Mouse (Mus musculus) common myeloid progenitor, adult 5-6 weeks (primary cell): Measurements from ENCODE around the gene Nus1. TPM values are rescaled to one million over a fixed set of nuclear protein-coding genes. Genes with fewer than 3 reads are reported as not detected.
A peak's percentile ranks its signal among the peaks of the same experiment; 100 is the strongest.

Source experiments
- ATAC-seq: replicated peaks from 2 replicates; pipeline ENCODE4 v1.8.0; 2016; ENCODE audit warnings: low read depth, mild to moderate bottlenecking, moderate TSS enrichment, inconsistent platforms; ENCODE audit not compliant: poor library complexity, severe bottlenecking
- total RNA-seq: library from RNA; stranded (forward); fragments of 200-1000, 187-1606 nt; gene quantifications from 2 replicates; pipeline ENCODE4 v1.2.3, GENCODE M21; 2017

Nus1 gene
- total RNA-seq, result 31.1 and 32.6 TPM in 2 replicates

DNA sequence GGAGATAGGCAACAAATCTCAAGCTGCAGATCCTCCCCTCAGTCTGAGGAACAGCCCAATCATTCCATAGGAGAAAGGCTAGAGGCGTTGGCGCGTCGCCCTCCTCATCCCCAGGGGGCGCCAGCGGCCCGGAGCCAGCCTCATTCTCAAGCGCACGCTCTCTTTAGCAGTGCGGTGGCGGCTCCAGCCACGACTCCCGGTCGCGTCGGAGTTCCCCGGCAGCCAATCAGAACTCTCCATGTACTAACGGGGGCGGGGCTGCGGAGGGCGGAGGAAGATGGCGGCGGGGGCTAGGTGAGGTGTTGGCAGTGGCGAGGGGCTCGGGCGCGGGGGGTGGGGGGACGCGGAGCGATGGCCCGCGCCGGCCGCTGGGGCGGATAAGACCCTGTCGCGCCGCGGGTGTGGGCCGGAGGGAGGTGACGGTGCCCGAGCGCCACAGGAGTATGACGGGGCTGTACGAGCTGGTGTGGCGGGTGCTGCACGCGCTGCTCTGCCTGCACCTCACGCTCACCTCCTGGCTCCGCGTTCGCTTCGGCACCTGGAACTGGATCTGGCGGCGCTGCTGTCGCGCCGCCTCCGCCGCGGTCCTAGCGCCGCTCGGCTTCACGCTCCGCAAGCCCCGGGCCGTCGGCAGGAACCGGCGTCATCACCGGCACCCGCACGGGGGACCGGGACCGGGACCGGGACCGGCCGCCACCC is at the start of gene Nus1:
Nus1 (plus strand) TSS at position 249 of the 699 bp plus-strand sequence.
- ATAC-seq, result peak; percentile 93

DNA sequence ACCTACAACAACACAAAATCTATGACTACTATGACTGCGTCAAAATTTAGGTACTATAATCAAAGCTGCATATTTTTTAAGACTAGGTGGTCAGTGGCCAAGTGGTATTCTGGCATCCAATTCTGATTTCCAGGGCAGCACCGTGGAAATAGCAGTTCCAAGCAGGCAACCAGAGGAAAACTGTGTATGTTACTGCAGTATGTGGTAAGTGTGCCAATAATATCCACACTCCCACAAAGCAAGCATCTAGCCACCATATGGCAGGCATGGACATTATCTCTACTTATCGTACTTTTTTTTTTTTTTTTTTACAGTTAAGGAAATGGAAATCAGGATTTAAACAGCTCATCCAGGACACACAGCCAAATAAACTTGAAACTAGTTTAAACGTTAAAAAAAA is 49.0 kb upstream of the Nus1 start:
- no peak for ATAC-seq

DNA sequence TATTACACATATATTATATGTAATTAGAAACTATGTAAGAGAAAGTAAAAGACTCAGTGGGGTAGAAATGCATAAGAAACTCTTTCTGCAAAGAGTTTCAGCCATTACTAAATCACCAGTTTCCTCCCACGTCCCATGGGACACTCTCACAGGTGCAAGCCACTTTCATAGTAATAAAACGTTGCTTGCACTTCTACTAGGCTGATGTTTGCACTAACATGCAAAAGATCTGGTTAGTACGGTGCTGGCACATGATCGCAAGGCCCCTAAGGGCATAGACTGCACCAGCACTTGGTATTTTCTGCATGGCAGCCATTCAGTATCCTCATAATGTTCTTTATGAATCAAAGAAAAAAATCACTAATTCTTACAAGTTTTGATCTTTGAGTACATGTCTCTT is 43.5 kb upstream of the Nus1 start:
- ATAC-seq, result no peak

DNA sequence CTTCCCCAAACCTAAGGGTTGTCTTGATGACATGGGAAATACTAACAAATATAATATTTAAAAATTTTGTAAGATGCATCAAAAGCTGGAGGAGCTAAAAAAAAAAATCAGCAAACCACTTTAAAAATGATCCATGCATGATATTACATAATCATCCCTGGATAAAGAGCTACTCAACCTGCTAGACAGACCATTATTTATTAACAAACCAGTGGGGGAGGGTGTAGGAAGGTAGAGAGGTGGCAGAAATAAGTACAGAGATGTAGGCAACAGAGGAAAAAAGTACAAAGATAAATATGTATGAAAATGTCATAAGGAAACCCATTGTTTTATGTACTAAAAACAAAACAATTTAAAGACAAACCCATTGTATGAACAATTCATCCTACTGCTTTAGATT is 42.7 kb upstream of the Nus1 start:
- no peak for ATAC-seq

DNA sequence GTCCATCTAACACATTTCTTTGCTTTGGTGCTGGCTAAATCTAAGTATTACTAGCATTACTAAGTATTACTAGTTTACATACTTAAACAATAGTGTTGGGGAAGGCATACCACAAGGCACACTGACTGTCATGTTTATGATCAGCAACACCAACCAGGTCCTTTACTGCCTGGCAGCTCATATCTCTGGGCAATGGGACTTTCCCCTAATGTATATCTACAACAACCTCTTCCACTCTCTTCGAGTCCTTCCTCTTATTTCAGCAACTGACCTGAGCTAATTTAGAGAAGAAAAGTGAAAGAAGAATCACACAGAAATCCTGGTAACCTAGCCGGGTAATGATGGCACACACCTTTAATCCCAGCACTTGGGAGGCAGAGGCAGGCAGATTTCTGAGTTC is 40.9 kb upstream of the Nus1 start:
- ATAC-seq, result no peak

DNA sequence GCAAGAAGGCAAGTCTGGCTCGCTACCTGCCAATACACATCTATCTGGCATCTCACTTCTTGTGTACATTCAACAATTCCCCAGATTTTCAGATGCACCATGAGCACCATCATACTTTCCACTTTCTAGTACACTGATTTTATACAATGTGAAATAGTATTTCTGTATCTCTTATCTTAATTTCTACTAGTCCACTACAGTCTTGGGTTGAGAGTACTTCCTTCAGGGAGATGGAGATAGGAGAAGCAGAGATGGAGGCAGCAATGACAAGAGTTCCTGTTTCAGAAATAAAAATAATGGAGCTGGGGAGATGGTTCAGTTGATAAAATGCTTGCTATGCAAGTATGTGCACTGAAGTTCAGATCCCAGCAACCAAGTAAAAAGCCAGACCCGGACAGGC is 39.5 kb upstream of the Nus1 start:
- no peak for ATAC-seq

DNA sequence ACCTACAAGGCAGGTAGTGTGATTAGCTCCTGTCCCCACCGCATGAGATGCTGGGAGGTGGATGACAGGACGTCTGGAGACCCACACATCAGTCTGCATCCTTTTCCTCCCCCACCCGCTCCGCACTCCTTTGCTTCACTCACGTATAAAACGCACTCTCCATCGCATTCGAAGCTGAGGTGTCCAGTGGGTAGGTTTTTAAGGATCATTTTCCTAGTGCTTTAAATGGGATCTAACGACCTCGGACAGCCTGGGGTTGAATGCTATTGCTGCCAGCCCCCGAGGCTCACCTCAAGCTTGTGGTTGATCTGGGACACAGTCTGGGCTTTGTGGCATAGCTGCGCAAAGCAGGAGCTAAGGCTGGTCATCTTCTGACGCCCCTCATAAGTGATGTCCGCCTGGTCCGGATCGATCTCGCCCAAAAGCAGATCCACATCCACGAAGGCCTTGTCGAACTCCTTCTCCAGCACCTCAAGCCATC is 36.0 kb upstream of the Nus1 start:
- ATAC-seq, result no peak

DNA sequence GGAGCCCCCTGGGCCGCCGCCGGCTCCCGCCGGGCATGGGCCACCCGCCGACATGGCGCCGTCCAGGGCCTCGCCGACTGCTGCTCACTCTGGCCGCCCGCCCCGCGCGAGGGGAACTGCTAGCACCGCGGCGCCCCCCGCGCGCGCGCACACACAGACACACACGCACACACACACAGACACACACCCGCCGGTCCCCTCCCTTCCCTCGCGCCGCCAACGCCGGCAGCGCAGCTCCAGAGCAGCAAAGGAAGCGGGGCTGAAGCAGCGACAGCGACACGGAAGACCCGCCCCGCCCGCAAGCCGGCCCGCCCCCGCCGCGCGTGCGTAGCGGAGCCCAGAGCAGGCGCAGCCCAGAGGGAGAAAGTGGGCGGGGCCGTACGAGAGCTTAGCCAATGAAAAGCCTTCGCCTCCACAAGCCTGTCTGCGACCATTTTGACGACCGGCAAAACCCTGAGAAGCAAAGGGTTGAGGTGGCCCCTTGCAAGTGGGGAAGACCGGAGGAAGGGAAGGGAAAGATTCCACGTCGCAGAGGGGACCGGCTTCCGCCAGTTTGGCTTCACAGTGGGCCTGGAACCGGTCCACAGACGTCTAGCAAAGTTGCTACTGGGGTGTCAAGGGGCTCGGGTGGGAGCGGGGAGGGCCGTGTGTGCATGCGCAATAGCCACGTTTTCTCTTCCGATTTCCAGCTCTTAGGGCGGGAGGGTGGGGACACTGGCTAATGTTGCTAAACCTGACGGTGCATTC is 35.3 kb upstream of the Nus1 start, which contains the start of gene Gopc:
Gopc (minus strand) TSS at position 280 of the 747 bp plus-strand sequence.
- ATAC-seq, result peak; percentile 85

DNA sequence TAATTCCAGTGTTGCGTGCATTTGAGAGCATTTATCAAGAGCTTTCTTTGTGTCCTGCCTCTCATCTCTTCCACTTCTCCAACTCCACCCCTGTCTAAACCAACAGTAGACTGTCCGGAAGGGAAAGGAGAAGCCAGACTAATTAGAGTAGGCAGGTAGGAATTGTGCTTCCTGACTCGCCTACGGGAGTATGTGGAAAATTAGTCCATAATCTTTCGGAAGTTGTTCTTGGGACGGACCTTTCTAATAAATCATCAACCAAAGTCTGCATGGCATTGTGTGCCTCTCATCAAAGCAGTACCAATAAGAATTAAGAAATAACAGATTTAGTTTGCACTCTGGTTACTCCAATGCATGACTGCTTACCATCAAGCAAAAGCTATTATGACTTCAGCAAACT is 34.3 kb upstream of the Nus1 start:
- ATAC-seq, result no peak

DNA sequence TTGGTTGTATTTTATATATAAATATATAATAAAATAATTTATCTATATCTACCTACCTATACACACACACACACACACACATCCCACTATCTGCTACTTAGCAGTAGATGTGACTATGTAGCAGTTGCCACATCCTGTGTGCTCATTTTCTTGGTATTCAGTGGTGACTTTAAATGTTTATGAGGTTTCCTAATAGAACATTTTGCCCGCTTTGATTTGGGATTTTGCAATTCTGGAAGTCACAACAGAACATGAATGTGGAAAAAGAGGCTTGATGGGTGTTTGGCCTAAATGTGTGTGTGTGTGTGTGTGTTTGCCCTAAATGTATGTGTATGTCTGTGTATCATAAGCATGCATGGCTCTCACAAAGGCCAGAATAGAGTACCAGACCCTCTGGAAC is 33.8 kb upstream of the Nus1 start:
- no peak for ATAC-seq

DNA sequence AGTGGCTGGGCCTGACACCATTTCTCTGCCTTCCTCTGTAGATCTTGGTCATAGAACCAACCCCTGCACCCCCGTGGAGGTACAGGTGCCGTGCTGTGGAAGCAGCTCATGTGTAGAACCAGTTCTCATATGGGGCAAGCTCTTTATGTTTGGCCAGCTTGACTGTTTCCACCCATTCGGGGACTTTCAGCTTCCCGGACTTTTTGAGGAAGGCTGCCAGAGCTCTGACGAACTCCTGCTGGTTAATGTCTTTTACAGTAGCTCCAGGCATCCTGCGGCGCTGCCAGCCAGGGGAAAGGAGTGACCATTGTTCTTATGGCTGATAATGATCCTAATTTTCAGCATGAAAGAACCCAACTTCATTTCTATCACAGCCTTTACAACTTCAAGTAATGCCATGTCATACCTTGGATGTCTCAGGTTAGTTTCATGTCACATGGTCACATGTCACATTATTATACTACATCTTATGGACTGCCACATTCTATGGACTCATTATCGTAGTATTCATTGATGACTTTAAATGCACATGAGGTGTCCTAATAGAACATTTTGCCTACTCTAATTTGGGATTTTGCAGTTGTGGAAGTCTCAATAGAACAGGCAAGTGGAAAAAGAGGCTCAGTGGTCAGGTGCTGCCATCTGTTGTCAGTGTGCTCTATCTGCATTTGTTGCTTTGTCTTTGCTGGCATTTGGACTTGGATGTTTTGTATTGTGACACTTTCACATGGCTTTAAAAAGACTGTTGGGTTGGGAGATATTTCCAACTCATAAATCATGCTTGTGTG is 32.3 kb upstream of the Nus1 start:
- ATAC-seq, result peak; percentile 43

DNA sequence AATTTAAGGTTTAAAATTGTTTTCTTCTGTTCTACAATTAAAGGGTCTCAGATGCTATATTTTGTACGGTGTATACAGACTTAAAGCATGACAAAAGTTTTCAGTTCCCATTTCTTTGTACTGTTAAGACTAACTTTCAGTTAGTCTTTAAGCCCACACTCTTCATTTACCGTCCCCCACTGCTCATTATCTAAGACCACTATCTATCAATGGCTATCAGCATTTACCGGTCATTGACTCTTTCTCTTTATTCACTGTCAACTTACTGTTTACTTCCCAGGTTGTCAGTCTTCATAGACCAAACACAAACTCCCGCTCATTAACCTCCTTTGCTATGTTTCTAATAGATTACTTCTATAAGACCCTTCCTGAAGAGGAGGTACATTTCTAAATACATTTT is 30.2 kb upstream of the Nus1 start:
- no peak for ATAC-seq

DNA sequence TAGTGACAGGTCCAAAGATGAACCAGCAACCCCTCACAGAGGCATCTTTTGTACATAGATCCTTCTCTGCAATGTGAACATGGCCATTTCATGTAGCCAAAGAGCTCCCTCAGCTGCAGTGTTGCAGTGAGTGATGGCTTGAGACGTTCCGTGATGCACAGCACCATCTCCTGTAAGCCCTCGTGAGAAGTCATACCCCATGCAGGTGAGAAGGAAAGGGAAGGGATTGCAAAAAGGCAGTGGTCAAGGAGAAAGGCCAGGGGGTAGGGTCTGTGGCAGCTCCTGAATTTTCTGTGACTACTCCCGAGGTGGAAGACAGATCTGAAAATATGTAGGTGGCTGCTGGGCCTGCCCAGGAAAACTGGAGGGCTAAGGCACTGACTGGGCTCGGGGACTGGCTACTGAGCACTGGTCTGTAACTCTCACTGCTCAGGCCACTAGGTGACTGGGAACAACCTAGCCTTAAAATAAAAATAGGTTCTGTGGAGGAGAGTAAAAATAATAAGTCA is 28.4 kb upstream of the Nus1 start, which contains the start of gene Nepn:
Nepn (plus strand) TSS at position 51 of the 509 bp plus-strand sequence.
- no peak for ATAC-seq

DNA sequence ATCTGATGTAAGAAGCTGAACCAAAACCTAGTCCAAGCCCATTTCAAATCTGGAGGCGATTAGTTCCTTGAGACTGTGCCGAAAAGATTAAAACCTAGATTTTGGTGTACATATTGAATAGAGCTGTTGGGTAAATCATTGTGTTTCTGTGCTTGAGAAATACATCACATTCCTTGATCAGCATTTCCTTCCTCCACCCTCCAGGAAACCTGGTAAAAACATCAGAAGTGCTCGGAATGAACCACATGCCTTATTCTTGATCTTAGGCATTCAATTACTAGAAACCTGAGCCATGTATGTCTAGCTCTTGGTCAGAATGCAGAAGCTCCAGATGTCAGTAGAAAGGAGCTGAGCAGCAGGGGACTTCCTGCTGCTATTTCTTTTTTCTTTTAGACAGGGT is 27.9 kb upstream of the Nus1 start:
- ATAC-seq, result no peak

DNA sequence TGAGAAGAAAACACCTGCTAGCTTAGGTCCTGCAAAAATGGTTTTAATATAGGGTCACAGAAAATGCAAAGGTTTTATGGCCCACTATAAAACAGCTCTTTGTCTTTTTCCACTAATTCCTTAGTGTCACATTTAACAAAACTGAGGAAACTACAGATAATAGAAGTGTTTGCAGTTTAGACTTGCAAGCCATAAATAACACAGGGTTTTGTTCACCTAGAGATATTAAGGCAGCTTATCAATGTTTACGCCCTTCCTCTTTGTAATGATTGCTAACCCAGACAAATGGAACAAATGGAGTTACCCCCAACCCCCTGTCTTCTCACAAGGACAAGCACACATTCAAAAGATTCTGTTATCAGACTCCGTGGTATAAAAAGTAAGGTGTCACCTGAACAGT is 26.1 kb upstream of the Nus1 start:
- ATAC-seq, result no peak

DNA sequence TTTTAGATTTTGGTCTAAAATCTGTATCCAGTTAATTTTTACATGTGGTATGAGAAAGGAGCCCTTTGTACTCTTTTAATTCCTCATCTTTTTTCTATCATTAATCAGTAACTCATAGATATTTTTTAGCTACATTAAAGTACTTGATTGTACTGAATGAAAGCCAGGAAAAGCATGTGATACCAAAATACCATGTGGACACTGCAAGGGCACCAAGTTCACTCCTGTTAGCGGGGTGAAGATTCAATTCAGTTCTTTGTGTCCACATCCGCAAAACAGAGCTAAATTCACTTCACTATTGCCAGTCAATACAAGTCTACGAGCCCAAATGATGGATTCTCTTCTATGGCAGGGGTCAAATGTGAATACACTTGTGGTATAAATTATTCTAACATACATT is 20.7 kb upstream of the Nus1 start:
- ATAC-seq, result no peak

DNA sequence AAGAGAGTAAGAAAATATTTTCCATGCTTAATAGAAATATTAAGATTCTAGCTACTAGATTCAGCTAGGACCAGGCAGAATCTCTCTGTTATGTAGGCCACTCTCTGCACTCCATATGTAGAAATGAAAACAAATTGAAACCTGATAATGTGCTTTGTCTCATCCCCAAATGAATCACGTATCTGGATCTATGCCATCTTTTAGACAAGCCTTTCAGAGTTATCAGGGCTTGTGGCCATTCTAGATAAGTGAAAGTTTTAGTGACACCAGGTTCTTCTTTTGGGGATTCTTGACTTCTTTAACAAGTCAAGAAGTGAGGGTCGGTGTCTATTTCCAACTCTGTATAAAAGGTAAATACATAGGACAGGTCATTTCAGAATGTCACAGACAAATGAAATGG is 18.6 kb upstream of the Nus1 start:
- ATAC-seq, result no peak

DNA sequence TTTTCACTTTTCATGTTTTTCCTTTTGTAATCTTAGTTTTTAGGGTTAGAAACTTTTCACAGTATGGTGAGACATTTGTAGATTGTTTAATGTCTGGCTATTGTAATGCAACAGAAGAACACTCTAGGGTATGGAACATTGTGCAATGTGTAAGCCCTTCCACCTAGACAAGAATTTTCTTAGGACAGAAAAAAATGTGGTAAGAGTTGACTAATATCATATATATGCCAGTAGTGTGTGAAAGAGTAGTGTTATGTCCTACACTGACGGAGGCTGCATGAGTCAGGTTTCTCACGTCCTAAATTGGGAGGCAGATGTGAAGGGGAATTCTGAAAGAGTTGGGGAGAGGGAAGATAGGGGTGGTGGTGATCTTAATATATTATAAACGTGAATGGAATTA is 17.6 kb upstream of the Nus1 start:
- ATAC-seq, result no peak

DNA sequence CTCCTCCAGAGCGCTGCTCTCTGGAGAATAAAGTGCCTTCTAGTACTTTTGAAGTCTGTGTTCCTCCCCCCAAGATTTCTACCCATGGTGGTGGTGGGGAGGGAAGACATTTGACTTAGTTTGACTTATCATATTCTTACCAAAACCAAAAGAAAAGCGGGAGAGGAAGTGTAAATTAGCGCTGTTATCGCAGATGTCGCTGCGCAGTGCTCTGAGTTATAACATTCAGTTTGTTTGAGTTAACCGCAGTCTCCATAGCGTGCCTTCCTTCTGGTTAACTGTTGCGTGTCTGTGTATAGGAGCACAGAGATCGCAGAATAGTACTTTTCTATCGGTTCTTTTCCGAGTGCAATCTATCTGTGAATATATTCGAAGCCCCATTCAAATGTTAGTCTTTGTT is 12.2 kb upstream of the Nus1 start:
- ATAC-seq, result no peak

DNA sequence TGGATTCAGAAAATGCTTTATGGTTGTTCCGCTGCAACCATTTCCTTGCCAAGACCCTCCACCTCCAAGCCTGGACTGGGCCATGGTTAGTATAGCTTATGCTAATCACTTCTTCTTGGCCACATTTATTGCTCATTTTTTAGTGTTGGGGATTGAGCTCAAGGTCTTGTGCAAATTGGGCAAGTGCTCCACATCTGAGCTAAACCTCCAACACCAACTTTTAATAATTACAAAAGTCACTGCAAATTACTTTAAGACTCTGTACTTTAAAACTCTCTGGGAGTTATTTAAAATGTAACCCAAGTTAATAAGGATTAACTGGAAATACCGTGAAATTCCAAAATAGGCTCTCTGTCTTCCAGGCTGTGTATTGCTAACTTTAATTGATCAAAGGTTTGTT is 9.8 kb upstream of the Nus1 start:
- ATAC-seq, result no peak

DNA sequence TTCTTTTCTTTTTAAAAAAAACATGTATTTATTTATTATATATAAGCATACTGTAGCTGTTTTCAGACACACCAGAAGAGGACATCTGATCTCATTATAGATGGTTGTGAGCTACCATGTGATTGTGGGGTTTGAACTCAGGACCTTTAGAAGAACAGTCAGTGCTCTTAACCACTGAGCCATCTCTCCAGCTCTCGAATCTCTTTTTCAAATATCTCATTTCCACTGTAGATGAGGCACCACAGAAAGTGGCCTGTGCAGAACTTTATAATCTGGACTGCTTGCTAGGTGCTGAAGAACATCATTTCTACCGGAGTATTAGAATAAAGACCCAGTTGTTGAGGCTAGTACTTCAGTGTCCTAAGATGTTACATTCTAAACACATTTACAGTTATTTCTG is 2.3 kb upstream of the Nus1 start:
- ATAC-seq, result no peak
